Mouse (Mus musculus) layer of hippocampus, adult 18-20 months (tissue): ENCODE measurements at regions not wholly inside any gene's neighbourhood (a gene's known extent, or its start where the extent isn't known, plus 50 kb on each side); places are given as distances from the start of the nearest gene placed in this dataset.

Experiments used
- DNase-seq, 2 experiments: peaks; one replicate each; pipeline ENCODE4 v3.0.0; 2022; ENCODE audit warnings: low spot score in 2 of 2

DNA sequence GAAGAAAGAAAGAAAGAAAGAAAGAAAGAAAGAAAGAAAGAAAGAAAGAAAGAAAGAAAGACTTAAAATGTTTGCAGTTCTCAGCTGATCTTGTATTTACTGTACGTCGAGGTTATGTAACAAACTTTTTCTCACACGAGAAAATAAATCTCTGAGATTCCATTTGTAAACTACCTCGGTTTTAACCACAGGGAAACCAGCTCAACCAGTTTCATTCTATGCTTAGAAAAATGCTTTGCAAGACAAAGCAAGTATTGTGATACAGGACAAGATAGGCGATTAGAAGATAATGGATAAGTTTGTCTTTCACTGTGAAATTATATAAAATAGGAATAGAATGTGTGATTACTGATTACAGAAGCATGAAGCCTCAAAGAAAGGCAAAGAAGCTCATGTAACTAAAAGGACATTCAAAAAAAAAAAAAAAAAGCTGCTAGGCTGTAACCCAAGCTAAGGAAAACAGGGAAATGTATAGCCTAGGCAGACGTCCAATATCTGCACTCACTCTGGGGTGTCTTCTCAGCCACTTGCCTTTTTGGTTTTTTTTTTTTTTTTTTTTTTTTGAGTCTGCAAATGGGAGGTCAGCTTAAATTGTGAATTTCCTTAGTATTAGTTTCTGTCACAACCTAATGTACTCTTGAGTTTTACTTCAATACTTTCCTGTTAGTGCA, 368.3 kb downstream of the Efnb2 start:
- DNase-seq = no peak

GRCm38 (mm10) chr8:8285876-8286275, 375.2 kb downstream of the Efnb2 start:
- no peak for DNase-seq

GRCm38 (mm10) chr8:8274987-8275386, 386.1 kb downstream of the Efnb2 start:
- DNase-seq = no peak

- DNase-seq = no peak
Observed at GRCm38 (mm10) chr8:8274211-8274641, 386.8 kb downstream of the Efnb2 start.

- no peak for DNase-seq
Observed at GRCm38 (mm10) chr8:8258855-8259254, 402.2 kb downstream of the Efnb2 start.

DNA sequence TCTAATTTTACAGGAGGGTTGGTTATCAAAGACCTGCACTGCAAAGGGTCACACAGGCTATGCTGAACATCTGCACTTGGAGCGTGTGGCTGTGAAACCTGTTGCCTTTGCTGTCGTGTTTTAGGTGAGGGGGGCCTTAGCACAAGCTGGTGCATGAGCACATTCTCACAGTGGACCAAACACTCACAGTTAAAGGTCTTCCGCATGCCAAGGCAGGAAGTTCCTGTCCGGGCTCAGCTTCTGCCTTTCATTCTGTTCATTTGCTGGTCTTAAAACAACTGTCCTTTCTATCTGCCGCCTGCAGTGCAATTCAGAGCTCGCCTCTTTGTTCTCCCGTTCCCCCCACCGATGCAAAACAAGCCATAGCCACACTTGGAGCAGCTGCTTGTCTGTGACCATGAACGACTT, 402.8 kb downstream of the Efnb2 start:
- no peak for DNase-seq

DNA sequence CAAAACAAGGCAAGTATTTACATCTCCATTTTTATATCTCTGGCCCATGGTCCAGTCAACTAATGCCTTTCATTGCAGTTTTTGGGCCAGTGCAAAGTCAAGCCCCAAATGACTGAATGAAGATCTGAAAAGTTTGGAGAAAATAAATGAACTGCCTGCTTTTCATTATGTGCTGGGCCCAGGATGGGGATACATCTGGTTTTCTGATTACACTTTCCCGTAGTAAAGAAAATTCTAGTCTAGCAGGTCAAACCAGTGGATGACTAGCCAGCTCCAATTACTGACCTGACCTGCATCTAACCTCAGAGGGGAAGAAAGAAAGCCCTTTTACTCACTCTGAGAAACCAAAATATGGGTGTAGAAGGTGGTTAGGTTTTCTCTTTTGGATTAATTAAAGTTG, 404.7 kb downstream of the Efnb2 start:
- no peak for DNase-seq

DNA sequence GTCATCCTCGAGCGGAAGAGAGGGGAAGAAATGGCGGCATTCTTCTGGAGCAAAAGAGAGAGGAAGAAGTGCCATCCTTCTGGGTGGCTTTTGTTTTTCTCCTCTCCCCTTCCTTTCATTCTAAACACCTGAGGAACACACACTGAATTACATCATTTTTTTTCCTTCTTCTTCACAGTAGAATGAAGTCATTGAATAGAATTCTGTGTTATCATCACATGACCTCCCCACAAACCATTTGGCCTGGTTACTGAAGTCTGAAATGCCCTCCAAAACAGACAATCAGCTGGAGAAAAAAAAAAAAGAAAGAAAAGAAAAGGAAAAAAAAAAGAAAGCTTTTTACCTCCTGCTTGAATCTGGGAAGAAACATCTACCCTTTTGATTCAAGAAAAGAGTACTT, 406.6 kb downstream of the Efnb2 start:
- DNase-seq = no peak

DNA sequence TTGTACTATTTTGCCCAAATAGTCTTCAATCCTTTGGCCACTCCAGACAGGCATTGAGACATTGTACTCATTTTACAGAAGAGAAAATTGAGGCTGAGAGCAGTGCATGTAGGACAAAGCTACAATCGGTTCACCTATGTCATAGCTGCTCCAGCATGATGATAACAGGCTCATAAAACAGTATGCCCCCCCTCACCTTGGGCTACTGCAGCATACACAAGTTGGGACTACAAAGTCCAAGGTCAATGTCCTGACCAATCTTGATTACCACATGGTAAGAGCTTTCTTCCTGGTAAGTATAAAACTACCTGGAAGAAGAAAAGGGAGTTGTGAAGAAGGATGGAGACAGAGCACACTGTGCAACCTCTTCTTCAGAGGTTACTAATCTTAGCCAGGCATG, 416.4 kb downstream of the Efnb2 start:
- no peak for DNase-seq

DNA sequence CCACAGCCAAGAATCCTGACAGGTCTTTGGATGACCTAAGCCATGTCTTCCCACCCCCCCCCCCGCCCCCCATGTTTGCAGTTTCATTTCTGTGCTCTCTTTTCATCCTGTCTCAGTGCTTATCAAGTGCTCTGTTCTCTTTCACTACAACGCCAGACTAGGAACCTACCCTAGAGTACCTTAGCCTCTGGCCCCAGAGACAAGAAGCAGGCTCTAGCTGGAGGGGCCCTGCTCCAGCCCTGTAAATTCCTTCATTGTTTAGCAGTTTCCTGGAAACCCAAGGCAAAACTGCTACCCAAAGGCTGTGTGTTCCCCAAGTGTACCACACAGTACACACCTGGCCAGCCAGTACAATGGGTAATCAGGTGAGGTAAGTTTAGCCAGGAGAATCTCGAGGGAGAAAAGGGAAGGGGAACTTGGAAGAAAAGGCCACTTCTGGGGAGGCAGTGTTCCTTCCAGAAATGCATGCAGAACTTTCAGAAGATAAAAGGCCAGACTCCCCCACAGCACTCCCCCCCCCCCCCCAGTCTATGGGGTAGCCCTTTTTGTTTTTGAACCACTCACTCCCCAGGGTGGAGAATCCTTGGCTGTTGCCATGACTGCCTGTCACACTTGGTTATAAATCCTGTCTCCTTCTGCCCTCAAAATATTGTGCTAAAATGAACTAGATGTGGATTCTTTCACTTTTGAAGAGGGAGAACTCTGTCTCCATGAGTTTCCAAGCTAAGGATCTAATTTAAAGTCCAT, 419.1 kb downstream of the Efnb2 start:
- DNase-seq = no peak

DNA sequence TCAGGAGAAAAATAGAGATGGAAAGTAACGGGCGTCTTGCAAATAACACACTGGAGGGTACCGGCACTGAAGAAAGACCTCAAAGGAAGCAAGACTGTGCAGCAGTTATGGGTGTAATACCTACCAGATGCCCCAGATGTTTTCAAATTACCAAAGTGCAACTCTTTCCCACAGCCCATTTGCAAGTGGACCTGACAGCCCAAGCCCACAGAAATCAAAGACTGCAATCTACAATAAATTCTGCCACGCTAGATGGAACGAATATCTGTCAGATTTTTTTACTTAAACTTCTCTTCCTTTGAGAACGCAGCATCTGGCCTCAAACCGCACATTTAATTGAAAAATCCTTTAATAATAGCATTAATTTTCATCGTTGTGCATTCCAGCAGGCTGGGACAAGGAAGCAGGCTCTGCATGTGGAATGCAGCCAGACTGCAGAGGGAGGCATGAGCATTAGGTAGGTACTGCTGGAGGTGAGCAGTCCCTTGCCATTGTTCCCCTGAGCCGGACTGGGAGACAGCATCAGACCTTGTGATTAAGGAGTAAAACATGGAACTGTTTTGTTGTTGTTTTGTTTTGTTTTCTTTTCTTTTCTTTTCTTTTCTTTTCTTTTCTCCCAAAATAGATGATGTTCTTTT, 419.9 kb downstream of the Efnb2 start:
- no peak for DNase-seq

DNA sequence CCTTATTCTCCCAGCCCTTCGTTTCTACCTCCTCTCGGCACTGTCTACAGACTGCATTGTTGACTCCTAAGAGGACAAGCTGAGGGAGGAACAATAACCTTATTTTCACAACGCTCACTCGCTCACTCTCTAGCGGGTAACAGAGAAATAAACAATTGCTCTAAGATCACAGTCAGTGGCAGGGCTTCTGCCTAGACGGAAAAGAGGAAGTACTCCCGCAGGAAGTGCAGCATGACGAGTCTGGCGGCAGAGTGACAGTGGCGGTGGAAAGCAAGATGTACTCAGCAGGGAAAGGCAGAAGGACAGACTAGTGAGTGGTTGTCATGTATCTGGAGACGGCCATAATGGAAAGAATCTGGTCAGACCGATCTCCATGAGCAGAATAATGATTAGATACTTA, 421.6 kb downstream of the Efnb2 start:
- DNase-seq = no peak

DNA sequence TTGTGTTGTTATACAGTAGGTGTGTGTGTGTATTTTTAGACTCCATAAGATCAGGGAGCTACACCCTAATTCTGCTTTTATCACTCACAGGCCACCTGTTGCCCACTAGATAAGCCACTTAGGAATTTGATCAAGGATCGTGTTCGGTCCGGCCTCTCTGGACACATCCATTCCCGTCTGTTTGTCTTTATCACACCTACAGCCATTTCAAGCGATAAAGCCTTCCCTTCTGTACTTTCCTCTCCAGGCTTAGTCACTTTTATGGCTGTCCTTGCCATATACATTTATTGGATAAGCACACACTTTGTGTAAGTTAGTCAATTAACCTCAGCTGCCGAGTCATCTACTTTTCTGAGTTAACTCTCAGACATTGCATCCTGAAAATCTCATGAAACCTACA, 423.0 kb downstream of the Efnb2 start:
- no peak for DNase-seq

GRCm38 (mm10) chr8:8233616-8234015, 427.4 kb downstream of the Efnb2 start:
- DNase-seq = peak in 1 of 2 experiments; percentile 38

DNA sequence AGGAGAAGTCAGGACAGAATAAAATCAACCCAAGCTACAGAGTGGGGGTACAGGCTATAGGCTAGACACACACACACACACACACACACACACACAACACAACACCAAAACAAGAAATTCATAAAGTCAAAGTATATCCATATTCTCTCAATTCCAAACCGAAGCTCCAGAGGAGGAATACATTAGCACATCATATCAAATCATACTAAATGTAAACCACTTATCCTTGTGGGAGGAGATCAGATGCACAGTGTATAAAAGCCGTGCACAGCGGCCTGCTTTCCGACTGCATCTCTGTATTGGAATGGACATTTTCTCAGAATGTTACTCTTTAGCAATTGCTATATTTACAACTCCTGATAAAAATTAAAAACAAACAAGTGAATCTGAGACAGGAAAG, 427.9 kb downstream of the Efnb2 start:
- DNase-seq = no peak

GRCm38 (mm10) chr8:8231996-8232632, 428.9 kb downstream of the Efnb2 start:
- peak; percentile 1 to 23 for DNase-seq

- peak; percentile 8 to 36 for DNase-seq
Observed at GRCm38 (mm10) chr8:8231308-8231985, 429.6 kb downstream of the Efnb2 start.

DNA sequence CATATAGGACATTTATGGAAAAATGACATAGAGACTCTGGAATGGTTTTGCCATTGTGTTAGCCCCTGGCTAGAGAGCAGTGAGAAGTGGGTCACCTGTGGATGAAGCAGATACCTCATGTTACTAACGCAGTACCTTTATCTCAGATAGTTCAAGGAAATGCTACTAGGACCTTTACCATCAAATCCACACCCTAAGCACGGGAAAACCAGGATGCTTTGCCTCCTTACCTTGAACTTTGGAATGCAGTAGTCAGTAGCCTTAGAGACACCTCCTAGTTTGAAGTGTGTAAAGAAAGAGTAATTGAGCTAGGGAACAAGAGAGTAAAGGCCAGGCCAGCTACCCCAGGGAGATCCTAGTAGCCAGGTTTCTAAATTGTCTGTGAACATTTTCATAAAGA, 435.0 kb downstream of the Efnb2 start:
- no peak for DNase-seq

DNA sequence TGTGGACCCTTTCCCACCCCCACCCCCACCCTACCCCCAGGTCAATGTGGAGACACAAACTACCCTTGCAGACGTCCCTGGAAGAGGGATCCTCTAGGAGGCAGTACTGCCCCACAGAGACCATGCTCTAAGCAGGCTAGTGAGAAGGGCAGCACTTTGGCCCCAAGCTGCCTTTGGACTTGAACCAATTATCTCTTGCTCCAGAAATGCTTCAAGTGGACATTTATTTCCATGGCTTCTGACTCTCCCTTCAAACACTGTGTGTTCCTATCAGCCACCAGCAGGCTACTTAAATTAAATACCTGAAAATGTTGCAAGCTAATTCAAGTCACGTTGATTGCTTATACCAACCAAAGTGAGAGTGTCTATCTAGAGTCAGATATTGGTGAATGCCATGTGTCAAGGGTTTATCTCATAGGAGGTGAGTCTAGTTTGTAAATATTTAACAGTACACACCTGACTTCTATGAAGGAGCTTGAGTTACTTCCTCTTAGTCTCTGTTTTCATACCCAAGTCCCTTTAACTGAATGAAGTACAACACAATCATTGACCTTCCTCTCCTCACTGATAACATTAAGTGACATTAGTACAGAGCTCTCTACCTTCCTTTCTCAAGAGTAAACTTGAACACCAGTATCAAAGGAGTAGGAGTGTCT, 435.7 kb downstream of the Efnb2 start:
- no peak for DNase-seq

- no peak for DNase-seq
Observed at GRCm38 (mm10) chr8:8220395-8221031, 440.5 kb downstream of the Efnb2 start.
